Mouse (Mus musculus): ENCODE measurements around the gene Armc6. TPM values are rescaled to one million over a fixed set of nuclear protein-coding genes. Genes with fewer than 3 reads are reported as not detected.

The Armc6 gene
- polyA plus RNA-seq, 1 experiment from 2014 or later = 35.0 TPM

DNA sequence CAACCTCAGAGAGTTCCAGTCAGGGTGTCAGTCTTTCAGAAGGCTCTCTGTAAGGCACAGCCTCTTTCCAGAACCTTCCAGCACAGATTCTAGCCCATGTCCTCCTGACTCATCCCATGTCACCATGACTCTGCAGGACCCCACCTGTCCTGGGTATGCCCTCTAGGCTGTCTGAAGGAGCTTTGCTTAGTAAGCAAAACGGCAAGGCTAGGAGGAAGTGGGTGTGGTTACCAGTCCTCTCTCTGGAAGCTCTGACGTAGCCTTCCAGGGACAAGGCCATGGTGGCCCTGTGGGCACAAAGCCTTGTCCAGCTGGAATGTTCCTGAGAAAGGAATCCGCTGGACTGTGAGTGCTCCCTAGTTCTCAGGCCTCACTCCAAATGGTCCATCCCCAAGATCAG lies 38.7 kb upstream of the Armc6 start:
- peak; percentile 58 for ATAC-seq (replicated peaks; ENCODE audit: low FRiP score)
- no peak overlapping the region for H3K27ac ChIP-seq (ENCODE audit: low read depth, low read length)
- peaks cover 38% of the 10 kb centered on the region for H3K4me1 ChIP-seq (replicated peaks; ENCODE audit: control insufficient read depth, insufficient read depth, low read length)

DNA sequence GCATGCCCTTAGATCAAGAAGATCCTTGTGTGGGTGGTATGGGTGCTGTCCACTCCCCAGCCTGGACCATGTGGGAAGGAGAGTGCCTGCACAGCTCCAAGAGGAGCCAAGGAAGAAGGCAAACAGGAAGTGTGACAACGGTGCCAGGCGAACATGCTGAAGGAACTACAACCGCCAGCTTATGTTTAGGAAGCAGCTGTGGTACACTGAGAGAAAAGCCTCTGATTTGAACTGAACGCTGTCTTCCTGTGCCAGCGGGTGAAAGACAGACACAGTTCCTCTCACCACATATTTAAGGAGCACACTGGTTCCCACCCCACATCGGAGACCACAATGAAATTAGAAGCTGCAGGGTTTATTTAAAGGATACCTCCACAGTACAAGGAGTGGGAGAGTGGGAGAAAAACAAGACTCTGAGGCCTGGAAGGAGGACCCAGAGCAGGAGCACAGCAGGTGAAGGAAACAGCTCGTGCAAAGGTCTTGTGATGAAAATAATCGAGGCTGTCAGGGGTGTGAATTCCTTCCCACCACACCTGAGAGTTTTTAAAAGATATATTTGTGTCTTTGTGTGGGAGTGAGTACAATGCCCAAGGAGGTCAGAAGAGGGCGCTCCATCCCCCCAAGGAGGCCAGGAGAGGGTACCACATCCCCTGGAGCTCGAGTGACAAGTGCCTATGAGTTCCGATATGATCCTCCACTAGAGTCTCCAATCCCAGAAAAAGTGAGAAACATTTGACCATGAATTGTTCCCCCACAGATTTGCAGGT lies 34.7 kb upstream of the Armc6 start:
- WGBS = 41% methylated on average over 11 of the region's 11 CpGs
- DNase-seq (ENCODE audit: low spot score) (no peak), ATAC-seq (replicated peaks; ENCODE audit: low FRiP score) (no peak)
- H3K9ac ChIP-seq (ENCODE audit: low read depth, low read length) = no peak overlapping the region
- H3K4me1 ChIP-seq (replicated peaks; ENCODE audit: control insufficient read depth, insufficient read depth, low read length) = peaks cover 32% of the 10 kb centered on the region
- H3K4me2 ChIP-seq = no peak overlapping the region
- H3K9me3 ChIP-seq (ENCODE audit: control insufficient read depth, low read length) = no peaks in the 10 kb centered on the region
- H3K36me3 ChIP-seq (ENCODE audit: control insufficient read depth, insufficient read depth, low read length) = peaks cover 7% of the 10 kb centered on the region; the same call in 1 of the 2 replicates
- no peak overlapping the region for H3K27ac ChIP-seq (ENCODE audit: low read depth, low read length)
- no peaks in the 10 kb centered on the region for H3K27me3 ChIP-seq (replicated peaks; ENCODE audit: control insufficient read depth, insufficient read depth, low read length)
- H3K4me3 ChIP-seq (ENCODE audit: low read depth, low read length) = no peak overlapping the region

More for the DNA sequence above, 38.7 kb upstream of the Armc6 start:
- WGBS = 47% methylated on average over 3 of the region's 3 CpGs
- DNase-seq (ENCODE audit: low spot score) = no peak
- H3K36me3 ChIP-seq (ENCODE audit: control insufficient read depth, insufficient read depth, low read length) = no peaks in the 10 kb centered on the region
- no peak overlapping the region for H3K9ac ChIP-seq (ENCODE audit: low read depth, low read length)
- H3K9me3 ChIP-seq (ENCODE audit: control insufficient read depth, low read length) = no peaks in the 10 kb centered on the region
- H3K27me3 ChIP-seq (replicated peaks; ENCODE audit: control insufficient read depth, insufficient read depth, low read length) = no peaks in the 10 kb centered on the region
- no peak overlapping the region for H3K4me2 ChIP-seq
- no peak overlapping the region for H3K4me3 ChIP-seq (ENCODE audit: low read depth, low read length)

DNA sequence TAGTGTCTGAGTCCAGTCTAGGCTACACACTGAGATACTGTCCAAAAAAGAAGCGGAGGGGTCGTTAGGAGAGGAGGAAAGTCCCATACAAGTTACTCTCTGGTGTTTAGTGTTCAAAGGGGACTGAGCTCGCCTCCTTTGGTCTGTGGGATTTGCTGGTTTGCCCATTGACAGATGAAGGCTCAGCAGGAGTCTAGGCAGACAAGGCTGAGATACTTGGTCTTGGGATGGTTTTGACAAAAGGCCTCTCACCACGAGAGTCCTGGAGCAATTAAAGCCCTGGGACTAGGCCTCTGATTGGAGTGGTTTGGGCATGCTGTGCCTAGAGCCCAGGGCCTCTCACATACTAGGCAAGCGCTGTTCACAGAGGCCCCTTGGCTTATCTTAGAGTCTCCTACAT lies 34.0 kb upstream of the Armc6 start:
- H3K9me3 ChIP-seq (ENCODE audit: control insufficient read depth, low read length) = no peaks in the 10 kb centered on the region
- ATAC-seq (replicated peaks; ENCODE audit: low FRiP score) (0 out of 2 replicates have a peak, but pooled peaks have one; percentile 32), DNase-seq (ENCODE audit: low spot score) (no peak)
- no peak overlapping the region for H3K4me3 ChIP-seq (ENCODE audit: low read depth, low read length)
- H3K27ac ChIP-seq (ENCODE audit: low read depth, low read length) = no peak overlapping the region
- H3K4me2 ChIP-seq = no peak overlapping the region
- H3K4me1 ChIP-seq (replicated peaks; ENCODE audit: control insufficient read depth, insufficient read depth, low read length) = peaks cover 32% of the 10 kb centered on the region
- H3K27me3 ChIP-seq (replicated peaks; ENCODE audit: control insufficient read depth, insufficient read depth, low read length) = no peaks in the 10 kb centered on the region
- WGBS = 67% methylated on average over 5 of the region's 5 CpGs
- no peak overlapping the region for H3K9ac ChIP-seq (ENCODE audit: low read depth, low read length)
- peaks cover 11% of the 10 kb centered on the region; the same call in 1 of the 2 replicates for H3K36me3 ChIP-seq (ENCODE audit: control insufficient read depth, insufficient read depth, low read length)

GRCm38 (mm10) chr8:70267674-70268073 lies 33.4 kb upstream of the Armc6 start:
- Histone ChIP-seq H3K4me1 (replicated peaks; ENCODE audit: control insufficient read depth, insufficient read depth, low read length) (peaks cover 26% of the 10 kb centered on the region), H3K4me3 (ENCODE audit: low read depth, low read length) (no peak overlapping the region), H3K9me3 (ENCODE audit: control insufficient read depth, low read length) (no peaks in the 10 kb centered on the region), H3K36me3 (ENCODE audit: control insufficient read depth, insufficient read depth, low read length) (peaks cover 16% of the 10 kb centered on the region), H3K9ac (ENCODE audit: low read depth, low read length) (no peak overlapping the region), H3K27ac (ENCODE audit: low read depth, low read length) (no peak overlapping the region), H3K4me2 (no peak overlapping the region), H3K27me3 (replicated peaks; ENCODE audit: control insufficient read depth, insufficient read depth, low read length) (no peaks in the 10 kb centered on the region)
- 53% methylated on average over 3 of the region's 3 CpGs for WGBS
- ATAC-seq (replicated peaks; ENCODE audit: low FRiP score) (peak; percentile 58; the same call in 1 of the 2 replicates), DNase-seq (ENCODE audit: low spot score) (no peak)

GRCm38 (mm10) chr8:70259043-70259442 lies 24.8 kb upstream of the Armc6 start:
- Histone ChIP-seq H3K27ac (ENCODE audit: low read depth, low read length) (no peak overlapping the region), H3K4me3 (ENCODE audit: low read depth, low read length) (no peak overlapping the region), H3K36me3 (ENCODE audit: control insufficient read depth, insufficient read depth, low read length) (peaks cover 68% of the 10 kb centered on the region), H3K4me1 (replicated peaks; ENCODE audit: control insufficient read depth, insufficient read depth, low read length) (peaks cover 7% of the 10 kb centered on the region; the same call in 1 of the 2 replicates), H3K9ac (ENCODE audit: low read depth, low read length) (no peak overlapping the region), H3K4me2 (no peak overlapping the region), H3K9me3 (ENCODE audit: control insufficient read depth, low read length) (no peaks in the 10 kb centered on the region), H3K27me3 (replicated peaks; ENCODE audit: control insufficient read depth, insufficient read depth, low read length) (no peaks in the 10 kb centered on the region)
- DNase-seq (ENCODE audit: low spot score) (no peak), ATAC-seq (replicated peaks; ENCODE audit: low FRiP score) (0 out of 2 replicates have a peak, but pooled peaks have one; percentile 60)
- 60% methylated on average over 2 of the region's 2 CpGs for WGBS

GRCm38 (mm10) chr8:70258600-70258999 lies 24.3 kb upstream of the Armc6 start:
- WGBS = 81% methylated on average over 5 of the region's 5 CpGs

DNA sequence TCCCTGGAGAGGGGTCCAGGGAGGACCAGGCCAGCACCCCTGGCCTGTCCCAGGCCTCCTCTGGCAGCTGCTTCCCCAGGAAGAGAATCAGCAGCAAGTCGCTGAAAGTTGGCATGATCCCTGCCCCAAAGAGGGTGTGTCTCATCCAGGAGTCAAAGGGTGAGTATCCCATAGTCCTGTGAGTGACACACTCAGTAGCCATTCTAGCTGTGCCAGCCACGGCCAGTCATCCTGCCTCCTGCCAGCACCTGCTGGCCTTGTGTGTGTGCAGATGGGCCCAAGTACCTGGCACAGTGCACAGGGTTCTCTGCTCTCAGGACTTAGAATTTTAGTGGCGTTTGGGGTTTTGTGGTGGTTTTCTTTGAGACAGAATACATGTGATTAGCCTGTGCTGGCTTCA lies 23.2 kb upstream of the Armc6 start:
- no peak overlapping the region for H3K4me2 ChIP-seq
- no peaks in the 10 kb centered on the region for H3K27me3 ChIP-seq (replicated peaks; ENCODE audit: control insufficient read depth, insufficient read depth, low read length)
- no peak for ATAC-seq (replicated peaks; ENCODE audit: low FRiP score)
- DNase-seq (ENCODE audit: low spot score) = no peak
- 81% methylated on average over 3 of the region's 3 CpGs for WGBS
- no peak overlapping the region for H3K9ac ChIP-seq (ENCODE audit: low read depth, low read length)
- no peak overlapping the region for H3K4me3 ChIP-seq (ENCODE audit: low read depth, low read length)
- no peak overlapping the region for H3K27ac ChIP-seq (ENCODE audit: low read depth, low read length)
- H3K4me1 ChIP-seq (replicated peaks; ENCODE audit: control insufficient read depth, insufficient read depth, low read length) = peaks cover 7% of the 10 kb centered on the region; the same call in 1 of the 2 replicates
- H3K9me3 ChIP-seq (ENCODE audit: control insufficient read depth, low read length) = no peaks in the 10 kb centered on the region
- H3K36me3 ChIP-seq (ENCODE audit: control insufficient read depth, insufficient read depth, low read length) = peaks cover 69% of the 10 kb centered on the region

More at GRCm38 (mm10) chr8:70258600-70258999, 24.3 kb upstream of the Armc6 start:
- DNase-seq (ENCODE audit: low spot score) = no peak
- Histone ChIP-seq H3K9me3 (ENCODE audit: control insufficient read depth, low read length) (no peaks in the 10 kb centered on the region), H3K27ac (ENCODE audit: low read depth, low read length) (no peak overlapping the region), H3K9ac (ENCODE audit: low read depth, low read length) (no peak overlapping the region), H3K4me1 (replicated peaks; ENCODE audit: control insufficient read depth, insufficient read depth, low read length) (peaks cover 7% of the 10 kb centered on the region; the same call in 1 of the 2 replicates), H3K4me2 (no peak overlapping the region), H3K4me3 (ENCODE audit: low read depth, low read length) (no peak overlapping the region), H3K27me3 (replicated peaks; ENCODE audit: control insufficient read depth, insufficient read depth, low read length) (no peaks in the 10 kb centered on the region), H3K36me3 (ENCODE audit: control insufficient read depth, insufficient read depth, low read length) (peaks cover 68% of the 10 kb centered on the region)
- no peak for ATAC-seq (replicated peaks; ENCODE audit: low FRiP score)

GRCm38 (mm10) chr8:70254628-70255027 lies 20.4 kb upstream of the Armc6 start:
- Histone ChIP-seq H3K4me1 (replicated peaks; ENCODE audit: control insufficient read depth, insufficient read depth, low read length) (peaks cover 4% of the 10 kb centered on the region; the same call in 1 of the 2 replicates), H3K9ac (ENCODE audit: low read depth, low read length) (no peak overlapping the region), H3K9me3 (ENCODE audit: control insufficient read depth, low read length) (no peaks in the 10 kb centered on the region), H3K27ac (ENCODE audit: low read depth, low read length) (no peak overlapping the region), H3K36me3 (ENCODE audit: control insufficient read depth, insufficient read depth, low read length) (peaks cover 65% of the 10 kb centered on the region), H3K4me3 (ENCODE audit: low read depth, low read length) (no peak overlapping the region), H3K27me3 (replicated peaks; ENCODE audit: control insufficient read depth, insufficient read depth, low read length) (no peaks in the 10 kb centered on the region), H3K4me2 (no peak overlapping the region)
- ATAC-seq (replicated peaks; ENCODE audit: low FRiP score) = no peak
- 77% methylated on average over 1 of the region's 1 CpGs for WGBS
- DNase-seq (ENCODE audit: low spot score) = no peak

DNA sequence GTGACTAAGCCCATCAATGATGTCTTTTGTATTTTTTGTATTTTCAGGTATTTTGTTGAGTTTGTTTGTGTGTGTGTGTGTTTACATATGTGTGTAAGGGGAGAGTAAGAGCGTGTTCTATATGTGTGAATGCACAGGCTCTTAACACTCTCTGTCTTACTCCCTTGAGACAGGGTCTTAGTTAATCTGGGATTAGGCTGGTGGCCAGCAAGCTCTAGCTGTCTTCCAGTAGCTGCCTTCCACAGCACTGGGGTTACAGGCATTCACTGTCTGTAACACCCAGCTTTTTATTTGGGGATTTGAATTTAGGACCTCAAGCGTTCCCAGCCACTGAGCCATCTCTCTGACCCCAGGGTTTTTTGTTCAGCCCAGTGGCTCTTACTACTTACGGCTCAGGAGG lies 13.6 kb upstream of the Armc6 start:
- Histone ChIP-seq H3K4me1 (replicated peaks; ENCODE audit: control insufficient read depth, insufficient read depth, low read length) (0 out of 2 replicates have a peak, but pooled peaks cover 2% of the 10 kb centered on the region), H3K9ac (ENCODE audit: low read depth, low read length) (no peak overlapping the region), H3K36me3 (ENCODE audit: control insufficient read depth, insufficient read depth, low read length) (peaks cover 54% of the 10 kb centered on the region), H3K4me2 (no peak overlapping the region), H3K27ac (ENCODE audit: low read depth, low read length) (no peak overlapping the region), H3K4me3 (ENCODE audit: low read depth, low read length) (no peak overlapping the region), H3K27me3 (replicated peaks; ENCODE audit: control insufficient read depth, insufficient read depth, low read length) (no peaks in the 10 kb centered on the region), H3K9me3 (ENCODE audit: control insufficient read depth, low read length) (no peaks in the 10 kb centered on the region)
- no peak for DNase-seq (ENCODE audit: low spot score)
- WGBS = 94% methylated on average over 3 of the region's 3 CpGs
- no peak for ATAC-seq (replicated peaks; ENCODE audit: low FRiP score)

Measured in liver, embryonic 11.5 days (tissue).